Mouse (Mus musculus) kidney, adult 18-20 months (tissue): ENCODE measurements around the gene Afm.
A peak's percentile ranks its signal among the peaks of the same experiment; 100 is the strongest.

Experiments
- DNase-seq: peaks from one replicate; pipeline ENCODE4 v3.0.0; 2021

The Afm gene

DNA sequence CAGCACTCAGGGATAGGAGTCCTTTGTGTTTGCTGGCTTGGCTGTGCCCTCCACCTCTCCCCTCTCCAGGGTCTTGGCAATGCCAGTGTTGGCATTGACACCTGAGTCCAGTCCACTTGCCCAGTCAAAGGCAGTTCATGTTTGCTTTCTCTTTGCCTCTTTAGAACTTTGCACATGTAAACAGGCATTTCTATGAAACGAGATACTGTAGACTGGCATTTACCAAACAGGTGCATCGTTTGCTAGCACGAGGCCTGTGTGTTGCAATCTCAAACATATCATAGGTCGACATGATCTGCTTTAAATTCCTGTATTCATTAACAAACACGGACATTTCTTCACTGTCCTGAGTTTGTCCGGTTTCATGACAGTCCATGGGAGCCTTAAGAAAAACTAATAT is 42.0 kb downstream of the Afm start, which contains the start of gene 5830473C10Rik:
5830473C10Rik (plus strand) TSS at position 365 of the 400 bp plus-strand sequence.
- DNase-seq: no peak

DNA sequence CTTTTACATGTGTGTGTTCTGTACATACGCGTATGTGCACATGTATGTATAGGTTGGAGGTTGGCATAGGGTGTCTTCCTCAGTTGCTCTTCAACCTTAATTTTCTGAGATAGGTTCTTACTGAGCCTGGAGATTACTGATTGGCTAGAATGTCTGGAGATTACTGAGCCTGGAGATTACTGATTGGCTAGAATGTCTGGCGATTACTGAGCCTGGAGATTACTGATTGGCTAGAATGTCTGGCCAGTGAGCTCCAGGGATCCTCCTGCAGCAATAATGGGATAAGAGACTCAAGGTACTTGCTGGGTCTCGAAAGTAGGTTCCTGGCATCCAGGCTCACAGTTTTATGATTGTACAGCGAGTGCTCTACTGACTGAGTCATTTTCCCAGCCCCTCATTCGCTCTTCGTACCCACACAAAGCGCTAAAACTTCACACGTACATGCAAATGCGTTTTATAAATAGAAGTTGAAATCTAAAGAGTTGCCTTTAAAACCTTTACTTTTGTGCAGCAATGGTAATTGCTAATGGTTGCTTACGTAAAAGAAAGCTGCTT is 43.1 kb downstream of the Afm start:
- no peak for DNase-seq

DNA sequence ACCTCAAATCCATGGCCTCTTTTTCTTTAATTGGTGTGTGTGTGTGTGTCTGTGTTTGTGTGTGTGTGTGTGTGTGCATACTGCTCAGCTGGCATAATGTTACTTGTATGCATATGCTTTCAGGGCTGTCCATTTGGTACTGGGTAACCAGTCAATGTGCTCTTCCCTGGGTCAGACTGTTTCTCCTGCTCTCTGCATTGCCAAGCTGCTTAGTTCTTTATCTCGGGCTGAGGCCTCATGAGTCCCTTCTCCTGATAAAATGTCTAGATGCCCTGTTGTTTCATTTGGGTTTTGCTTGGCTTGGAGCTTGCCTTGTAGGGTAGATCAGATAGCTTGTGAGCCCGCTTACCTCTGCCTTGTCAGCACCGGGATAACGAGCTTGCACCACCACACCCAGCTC is 44.1 kb downstream of the Afm start:
- DNase-seq: no peak

DNA sequence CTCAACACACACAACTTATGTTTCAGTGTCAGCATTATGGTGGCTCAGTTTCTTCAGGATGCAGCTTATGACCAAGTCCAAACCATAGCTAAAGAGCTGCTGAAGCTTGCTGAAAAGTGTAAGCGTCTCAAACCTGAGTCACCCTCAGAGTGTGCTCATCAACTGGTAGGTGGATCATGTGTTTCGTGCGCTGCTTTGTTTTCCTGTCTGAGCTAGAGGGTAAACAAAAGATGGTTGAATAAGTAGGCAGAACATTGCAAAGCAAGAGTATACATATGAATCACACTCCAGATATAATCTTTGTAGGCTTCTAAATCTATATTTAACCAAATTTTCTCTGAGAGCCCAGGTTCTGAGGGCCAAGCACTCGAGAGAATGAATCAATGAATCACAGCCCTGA is 45.4 kb downstream of the Afm start:
- no peak for DNase-seq

DNA sequence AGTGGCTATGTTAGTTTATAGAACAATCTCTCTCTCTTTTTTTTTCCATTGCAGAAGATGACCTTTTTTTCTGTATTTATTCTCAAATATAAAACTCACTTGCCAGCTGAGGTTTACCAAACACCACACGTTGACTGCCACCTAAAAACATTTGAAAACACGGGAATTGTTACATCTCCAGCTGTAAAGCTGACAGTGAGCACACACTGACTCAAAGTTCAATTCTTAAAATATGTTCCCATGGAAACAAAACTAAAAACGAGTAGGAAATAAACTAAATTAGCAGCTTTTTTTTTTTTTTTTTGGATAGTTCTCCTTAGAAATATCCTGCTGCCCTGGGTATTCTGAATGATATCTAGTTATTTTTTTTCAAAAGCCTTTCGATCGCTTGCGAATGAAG is 46.5 kb downstream of the Afm start:
- no peak for DNase-seq

DNA sequence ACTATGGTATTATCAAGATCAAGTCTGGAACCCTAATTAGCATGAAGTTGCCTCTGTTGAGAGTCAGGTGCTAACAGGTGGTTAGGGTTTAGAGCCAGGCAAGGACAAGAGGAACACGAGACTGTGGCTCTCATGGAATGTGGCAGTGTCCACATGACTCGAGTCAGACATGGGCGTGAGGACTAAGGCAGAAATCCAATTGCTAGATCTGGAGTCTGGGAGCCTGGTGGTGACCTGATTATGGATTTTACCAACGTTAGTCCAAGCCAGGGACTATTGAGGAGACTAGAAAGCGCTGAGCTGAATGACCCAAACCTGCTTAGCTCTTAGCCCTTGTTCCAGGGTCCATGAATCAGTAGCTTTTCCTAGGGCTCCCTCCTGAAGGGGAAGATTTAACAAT is 49.1 kb downstream of the Afm start:
- DNase-seq: peak; percentile 21

DNA sequence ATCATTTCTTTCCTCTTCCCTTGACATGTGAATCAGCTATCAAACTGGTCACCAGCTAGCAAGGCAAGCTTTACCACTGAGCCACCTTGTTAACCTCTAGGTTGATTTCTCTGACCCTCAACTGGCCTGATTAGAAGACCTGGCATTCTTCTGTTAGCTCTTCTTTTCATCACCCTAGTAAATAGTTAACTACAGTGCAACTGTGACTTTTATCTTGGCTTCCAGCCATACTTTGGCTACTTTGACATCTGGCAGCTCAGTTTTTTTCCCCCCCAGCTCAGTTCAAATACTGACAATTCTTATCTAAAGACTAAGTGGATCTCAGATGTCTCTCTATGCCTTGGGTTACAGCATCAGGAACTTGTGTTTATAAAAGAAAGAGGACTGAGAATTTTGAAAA is 49.6 kb downstream of the Afm start:
- DNase-seq: peak; percentile 19

DNA sequence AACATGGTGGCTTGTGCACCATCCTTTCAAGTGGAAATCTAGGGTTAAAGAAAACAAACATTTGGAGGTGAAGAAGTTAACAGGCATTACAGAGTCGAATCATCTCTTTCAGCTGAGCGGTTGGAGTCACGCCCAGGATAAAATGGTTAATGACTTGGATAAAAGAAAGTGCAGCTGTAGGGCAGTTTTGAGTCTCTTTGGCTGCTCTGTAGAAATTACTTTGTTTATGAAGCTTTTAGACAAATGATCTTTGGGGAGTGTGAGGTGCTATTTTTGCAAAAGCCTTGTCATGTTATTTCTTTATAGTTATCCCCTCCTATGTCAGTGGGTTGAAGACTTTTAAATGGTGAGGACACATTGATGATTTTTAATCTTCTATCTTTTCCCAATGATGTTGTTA is 52.5 kb downstream of the Afm start:
- DNase-seq: no peak

DNA sequence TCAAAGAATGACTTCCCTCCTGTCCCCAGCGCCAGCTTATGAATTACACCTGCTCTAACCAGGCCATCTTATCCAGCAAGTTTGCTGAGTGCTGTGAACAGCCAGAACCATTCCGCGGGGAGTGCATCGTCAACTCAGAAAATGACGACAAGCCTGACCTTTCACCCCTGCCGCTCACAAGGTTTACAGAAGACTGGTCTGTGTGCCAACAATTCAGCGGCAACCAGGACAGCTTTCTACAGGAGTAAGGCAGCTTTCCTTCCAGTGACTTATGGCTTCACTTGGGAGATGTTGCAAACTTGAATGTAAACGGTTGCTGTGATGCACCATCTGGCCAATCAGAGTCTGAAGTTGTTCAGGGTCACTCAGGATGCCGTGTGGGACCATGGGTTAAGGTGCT is 59.0 kb downstream of the Afm start:
- DNase-seq: peak; percentile 31

DNA sequence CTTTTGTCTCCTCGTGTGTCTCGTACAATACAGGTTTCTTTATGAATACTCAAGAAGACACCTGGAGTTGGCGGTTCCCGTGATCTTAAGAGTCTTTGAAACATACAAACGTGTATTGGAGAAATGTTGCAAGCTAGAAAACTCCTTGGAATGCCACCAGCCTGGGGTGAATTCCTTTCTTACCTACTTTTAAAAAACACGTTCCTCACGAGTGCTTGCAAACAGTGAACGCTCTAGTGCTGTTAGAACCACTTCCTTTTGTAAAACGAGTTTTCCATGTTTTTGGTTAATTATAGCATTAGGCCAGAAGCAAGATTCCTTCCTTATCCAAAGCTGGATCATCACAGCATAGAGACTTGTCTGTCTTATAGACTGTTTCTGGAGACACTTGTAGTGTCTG is 60.8 kb downstream of the Afm start:
- DNase-seq: no peak

DNA sequence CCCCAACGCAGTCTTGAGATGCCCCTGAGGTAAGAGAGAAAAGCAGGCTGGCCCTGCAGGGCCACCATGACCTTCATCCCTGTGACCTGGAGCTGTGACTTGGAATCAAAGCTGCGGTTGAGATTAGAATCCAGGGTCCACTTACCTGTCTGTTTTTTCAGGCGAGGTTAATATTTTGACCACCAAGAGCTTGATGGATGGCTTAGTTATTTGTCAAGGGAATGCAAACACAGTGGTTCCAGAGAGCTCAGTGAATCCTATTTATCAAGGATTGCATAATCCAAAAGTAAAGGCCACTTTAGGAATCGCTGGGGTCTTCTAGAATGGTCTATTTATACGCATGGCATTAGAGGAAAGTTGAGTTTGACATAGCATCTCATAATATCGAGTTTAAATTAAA is 63.4 kb downstream of the Afm start:
- no peak for DNase-seq

DNA sequence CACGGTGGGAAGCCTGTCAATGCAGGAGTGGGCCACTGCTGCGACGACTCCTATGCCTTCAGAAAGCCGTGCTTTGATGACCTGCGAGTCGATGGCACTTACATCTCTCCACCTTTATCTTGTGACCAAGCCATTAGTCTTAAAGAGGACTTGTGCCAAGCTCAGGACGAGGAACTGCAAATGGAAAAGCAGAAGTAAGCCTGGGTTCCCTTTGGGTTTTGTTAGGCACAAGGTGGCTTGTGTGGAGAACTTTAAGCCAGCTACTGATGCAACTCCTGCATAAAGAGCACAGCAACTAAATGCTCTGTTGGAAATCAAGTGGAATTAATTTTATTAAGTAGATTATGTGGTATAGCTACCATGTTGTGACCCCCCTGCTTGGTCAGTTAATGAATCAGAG is 66.1 kb downstream of the Afm start:
- no peak for DNase-seq

DNA sequence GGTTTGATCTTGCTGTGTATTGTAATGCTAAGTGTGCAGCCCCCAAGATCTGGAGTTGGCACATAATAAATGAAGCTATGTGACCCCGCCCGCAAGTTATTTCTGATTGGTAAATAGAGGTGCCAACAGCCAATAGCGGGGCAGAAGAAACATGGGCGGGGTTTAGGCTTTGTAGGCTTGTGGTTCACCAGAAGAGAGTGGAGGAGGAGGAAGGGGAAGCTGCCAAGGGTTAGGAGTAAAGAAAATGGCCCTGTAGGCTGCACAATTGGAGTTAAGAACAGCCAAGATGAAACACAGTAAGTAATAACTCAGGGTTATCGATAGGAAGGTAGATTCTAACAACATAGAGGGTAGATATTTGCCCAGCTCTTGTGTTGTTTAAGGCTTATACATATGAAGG is 67.8 kb downstream of the Afm start:
- DNase-seq: no peak

DNA sequence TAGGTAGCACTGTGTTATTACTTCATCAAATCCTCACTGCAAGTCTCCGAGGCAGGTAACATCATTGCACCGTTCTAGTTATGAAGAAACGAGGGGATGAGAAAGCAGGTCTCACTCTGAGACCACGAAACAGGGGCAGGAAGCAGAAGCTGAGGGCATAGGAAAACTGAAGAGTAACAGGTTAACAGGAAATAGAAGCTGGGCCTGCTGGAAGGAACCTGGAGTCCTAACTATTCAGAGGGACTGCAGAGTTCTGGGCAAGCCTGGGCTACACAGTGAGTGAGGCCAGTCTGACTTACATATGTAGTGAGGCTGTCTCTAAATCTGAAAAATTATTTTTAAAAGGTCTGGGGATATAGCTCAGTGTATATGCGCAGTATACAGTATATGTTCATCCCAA is 69.4 kb downstream of the Afm start:
- no peak for DNase-seq

DNA sequence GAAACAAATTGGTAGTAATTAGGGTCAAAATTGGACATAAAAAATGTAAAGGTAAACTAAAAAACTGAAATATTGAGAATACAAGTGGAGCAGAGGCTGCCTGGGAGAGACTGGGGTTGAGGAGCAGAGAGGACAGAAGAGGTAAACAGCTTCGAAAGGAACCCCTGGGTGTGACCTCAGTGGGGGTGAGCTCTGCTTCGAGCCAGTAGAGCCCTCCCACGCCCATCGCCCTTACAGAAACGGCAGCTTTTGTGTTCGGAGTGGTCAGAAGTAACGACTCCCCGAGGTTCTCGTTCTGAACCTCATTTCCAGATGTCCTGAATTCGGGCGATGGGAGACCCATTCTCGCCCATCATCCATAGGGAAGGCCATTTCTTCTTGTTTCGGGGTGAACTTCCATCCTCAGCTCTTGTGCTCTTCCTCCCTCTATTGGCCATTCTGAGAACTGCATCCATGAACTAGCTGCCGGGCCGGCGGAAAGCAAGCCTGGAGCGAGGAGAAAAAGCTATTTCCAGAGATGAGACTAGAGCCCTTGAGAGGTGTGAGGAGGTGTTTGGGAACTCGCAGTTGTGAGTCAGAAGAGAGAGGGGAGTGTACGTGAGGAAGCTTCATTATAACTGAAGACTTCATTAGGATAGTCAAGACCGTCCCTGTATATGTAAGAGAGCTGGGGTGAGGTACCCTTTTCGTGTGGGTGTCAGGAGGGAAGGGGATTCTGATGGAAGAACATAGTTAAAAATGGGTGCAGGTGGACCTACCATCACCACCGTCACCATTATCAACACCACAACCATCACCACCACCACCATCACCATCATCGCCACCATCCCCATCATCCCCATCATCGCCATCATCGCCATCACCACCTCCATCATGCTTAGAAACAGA is 70.2 kb downstream of the Afm start:
- DNase-seq: peak; percentile 68

DNA sequence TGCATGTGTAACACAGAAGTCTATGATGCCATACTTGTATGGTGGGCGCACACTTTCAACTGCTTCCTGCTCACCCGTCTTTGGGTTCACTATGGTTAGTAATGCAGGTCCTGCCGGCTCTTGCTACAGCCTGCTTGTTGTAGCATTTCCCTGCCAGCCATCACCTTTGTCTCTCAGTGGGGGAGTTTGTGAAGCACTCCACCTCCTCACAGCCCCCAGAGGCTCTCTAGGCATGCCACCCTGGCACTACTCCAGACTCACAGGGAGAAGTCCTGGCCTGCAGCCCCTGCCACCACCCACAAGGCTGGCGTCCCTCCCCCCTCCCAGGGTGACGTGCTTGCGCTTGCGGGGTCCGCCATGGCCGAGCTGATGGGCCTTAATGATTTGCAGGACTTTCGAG is 71.9 kb downstream of the Afm start:
- no peak for DNase-seq

DNA sequence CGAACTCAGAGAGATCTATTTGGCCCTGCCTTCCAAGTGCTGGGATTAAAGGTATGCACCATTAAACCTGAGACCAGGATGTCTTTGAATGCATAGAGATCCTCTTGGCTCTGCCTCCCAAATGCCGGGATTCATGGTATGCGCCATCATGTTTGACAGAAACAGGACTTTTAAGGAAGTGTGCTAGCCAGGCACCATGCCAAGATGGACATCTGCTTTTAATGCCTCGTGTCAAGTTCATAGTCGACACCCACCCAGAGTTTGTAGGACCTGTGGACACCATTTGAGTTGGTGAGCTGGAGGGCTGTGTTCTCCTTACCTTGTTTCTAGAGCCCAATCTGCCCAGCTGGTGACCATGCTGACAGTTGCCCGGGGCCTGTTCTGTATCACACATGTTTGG is 73.2 kb downstream of the Afm start:
- DNase-seq: no peak

DNA sequence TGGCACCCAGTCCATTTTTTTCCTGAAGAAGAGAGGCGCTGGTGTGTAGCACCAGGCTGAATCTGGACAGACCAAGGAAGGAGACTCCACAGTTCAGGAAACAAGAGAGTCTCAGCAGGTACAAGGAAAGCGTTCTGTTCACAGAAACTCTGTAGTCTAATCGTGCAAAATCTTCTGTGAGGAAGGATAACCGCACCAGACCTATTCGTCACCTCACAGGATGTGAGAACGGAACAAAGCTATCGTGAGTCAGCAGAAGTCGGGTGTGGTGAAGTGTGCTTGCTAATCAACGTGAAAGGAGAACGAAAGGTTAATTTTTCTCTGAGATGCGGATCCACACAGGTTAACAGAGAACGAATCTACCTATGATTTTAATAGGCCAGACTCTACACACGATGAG is 76.2 kb downstream of the Afm start:
- DNase-seq: no peak

DNA sequence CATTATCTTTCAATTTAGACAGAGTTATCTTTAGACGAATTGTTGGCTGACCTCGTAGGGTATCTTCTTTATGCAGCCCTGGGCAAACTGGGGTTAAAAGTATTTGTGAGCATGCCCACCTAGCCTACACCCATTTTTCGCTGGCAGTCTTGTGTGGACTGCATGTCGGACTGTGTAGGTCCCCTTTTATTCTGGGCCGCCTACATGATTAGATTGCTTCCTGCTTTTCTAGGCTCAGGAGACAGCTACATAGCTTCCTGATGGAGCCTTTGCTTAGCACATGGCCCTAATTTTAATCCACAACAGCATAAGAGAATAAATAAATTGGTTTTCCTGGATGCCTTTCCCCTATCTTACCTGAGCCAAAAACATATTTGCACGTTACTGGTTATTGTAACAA is 77.4 kb downstream of the Afm start:
- no peak for DNase-seq

DNA sequence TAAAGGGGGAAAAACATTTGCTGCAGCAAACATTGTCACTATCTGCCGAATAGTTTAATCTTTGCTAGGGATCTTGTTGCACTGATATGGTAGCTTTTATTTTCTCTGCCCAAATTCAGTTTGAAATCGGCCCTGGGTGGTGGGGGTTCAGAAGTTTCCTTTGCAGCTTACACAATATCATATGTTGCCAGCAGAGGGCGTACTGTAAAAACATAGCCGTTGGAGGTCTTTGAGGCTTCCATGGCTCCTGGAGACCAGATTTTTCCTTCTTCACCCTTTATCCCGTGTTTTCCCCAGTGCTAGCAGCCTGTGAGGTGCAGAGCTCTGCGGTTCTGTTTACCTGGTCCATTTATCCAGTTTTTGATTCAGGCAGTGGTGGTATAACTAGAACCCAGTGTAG is 82.7 kb downstream of the Afm start:
- DNase-seq: peak; percentile 36
